Mouse (Mus musculus) midbrain, embryonic 15.5 days (tissue): ENCODE data around the gene Ulk4. TPM values are rescaled to one million over a fixed set of nuclear protein-coding genes. Genes with fewer than 3 reads are reported as not detected.
"Not testable (repeated sequence)": the region's sequence is repeated elsewhere in the genome, so short reads cannot be mapped to it uniquely, and the experiment has no call there.

Experiments used
- ATAC-seq: fragments of 200-750 bp; cut with Nextera tagmentation; replicated peaks from 2 replicates; pipeline ENCODE4 v1.8.0; 2017; ENCODE audit warnings: moderate TSS enrichment
- H3K27ac ChIP-seq: fragments of 300-500 bp; sonication (generic); 2 replicates; pipeline ENCODE4 v1.5.1; 2015; ENCODE audit warnings: mild to moderate bottlenecking, inconsistent platforms
- H3K27me3 ChIP-seq: fragments of 300-500 bp; sonication (generic); replicated peaks from 2 replicates; pipeline ENCODE4 v1.6.1; 2015; ENCODE audit warnings: inconsistent platforms
- H3K36me3 ChIP-seq: fragments of 300-500 bp; sonication (generic); replicated peaks from 2 replicates; pipeline ENCODE4 v1.6.1; 2015; ENCODE audit warnings: inconsistent platforms
- H3K4me1 ChIP-seq: fragments of 300-500 bp; sonication (generic); 2 replicates; pipeline ENCODE4 v1.6.1; 2015; ENCODE audit warnings: inconsistent platforms
- H3K4me2 ChIP-seq: fragments of 300-500 bp; sonication (generic); 2 replicates; pipeline ENCODE4 v1.6.1; 2015; ENCODE audit warnings: inconsistent platforms, mild to moderate bottlenecking, moderate library complexity
- H3K4me3 ChIP-seq: fragments of 300-500 bp; sonication (generic); 2 replicates; pipeline ENCODE4 v1.5.1; 2015; ENCODE audit warnings: mild to moderate bottlenecking, inconsistent platforms
- H3K9ac ChIP-seq: fragments of 300-500 bp; sonication (generic); 2 replicates; pipeline ENCODE4 v1.6.1; 2015; ENCODE audit warnings: mild to moderate bottlenecking, inconsistent platforms
- H3K9me3 ChIP-seq: fragments of 300-500 bp; sonication (generic); 2 replicates; pipeline ENCODE4 v1.6.1; 2016; ENCODE audit warnings: inconsistent platforms
- WGBS: fragments of 180-500 bp; shearing (Covaris S2); methylation state at CpG from one replicate; pipeline ENCODE4 v1.1.7; 2015; ENCODE audit warnings: mixed read lengths; 5-methylcytosine and 5-hydroxymethylcytosine counted together
- polyA plus RNA-seq: library from polyadenylated mRNA; unstranded; fragments of >200 nt; fragmentation: Nextera tagmentation; extraction: Ambion mirVana; gene quantifications from 2 replicates; pipeline ENCODE4 v1.2.1, GENCODE M21; 2015

The Ulk4 gene
- polyA plus RNA-seq, 1 experiment from 2014 or later = 92.9 TPM

GRCm38 (mm10) chr9:121061820-121062623 is 215.0 kb downstream of the Ulk4 start:
- Histone ChIP-seq H3K27ac (peak overlapping the region; percentile 46), H3K4me3 (no peak overlapping the region), H3K9me3 (no peaks in the 10 kb centered on the region), H3K27me3 (no peaks in the 10 kb centered on the region), H3K4me1 (peaks cover 17% of the 10 kb centered on the region), H3K9ac (no peak overlapping the region), H3K36me3 (no peaks in the 10 kb centered on the region), H3K4me2 (no peak overlapping the region)
- 13% methylated on average over 12 of the region's 12 CpGs for WGBS
- peak; percentile 69 for ATAC-seq

DNA sequence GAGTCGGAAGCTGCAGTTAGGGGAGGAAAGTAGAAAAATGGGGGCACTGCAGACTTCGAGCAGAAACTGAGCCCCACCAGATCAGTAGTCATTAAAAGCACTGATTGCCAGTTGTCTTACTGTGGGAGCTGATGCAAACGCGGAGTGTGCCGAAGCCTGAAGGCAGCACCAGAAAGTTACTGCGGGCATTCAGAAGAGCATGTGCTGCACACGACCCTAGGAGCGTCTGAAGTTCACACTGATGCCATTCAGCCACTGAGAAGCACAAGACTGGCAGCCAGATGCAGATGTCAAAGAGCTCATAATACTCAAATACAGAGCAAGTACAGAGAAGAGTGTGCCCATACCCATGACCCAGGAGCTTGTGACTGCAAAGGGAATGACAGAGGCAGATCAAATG is 216.7 kb downstream of the Ulk4 start:
- WGBS = 79% methylated on average over 8 of the region's 8 CpGs
- ATAC-seq = no peak

DNA sequence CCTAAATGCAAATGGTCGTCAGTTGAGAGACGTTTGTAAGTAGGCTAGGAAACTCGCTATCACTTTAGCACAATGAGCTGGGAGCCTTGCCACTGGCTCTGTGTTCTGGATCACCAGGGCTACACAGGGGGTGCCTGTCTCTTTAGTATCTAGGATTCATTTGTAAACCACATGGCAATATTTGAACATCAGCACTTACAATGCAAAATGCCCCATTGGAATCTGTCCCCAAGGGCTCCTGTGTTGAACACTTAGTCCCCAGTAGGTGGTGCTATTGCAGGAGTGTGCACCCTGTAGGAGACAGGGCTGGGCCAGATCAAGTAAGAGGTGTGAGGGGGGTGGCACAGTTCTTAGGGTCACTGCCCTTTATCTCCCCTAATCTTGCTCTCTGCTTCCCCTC is 217.7 kb downstream of the Ulk4 start:
- H3K27me3 ChIP-seq = no peaks in the 10 kb centered on the region
- no peak overlapping the region for H3K9ac ChIP-seq
- no peak for ATAC-seq
- no peaks in the 10 kb centered on the region for H3K36me3 ChIP-seq
- H3K4me3 ChIP-seq = no peak overlapping the region
- H3K27ac ChIP-seq = no peak overlapping the region
- peaks cover 17% of the 10 kb centered on the region for H3K4me1 ChIP-seq
- H3K4me2 ChIP-seq = no peak overlapping the region
- H3K9me3 ChIP-seq = no peaks in the 10 kb centered on the region
- 90% methylated on average over 3 of the region's 3 CpGs for WGBS

More for the DNA sequence above, 216.7 kb downstream of the Ulk4 start:
- Histone ChIP-seq H3K9me3 (no peaks in the 10 kb centered on the region), H3K36me3 (no peaks in the 10 kb centered on the region), H3K4me3 (no peak overlapping the region), H3K4me1 (peaks cover 17% of the 10 kb centered on the region), H3K27me3 (no peaks in the 10 kb centered on the region), H3K4me2 (no peak overlapping the region), H3K9ac (no peak overlapping the region), H3K27ac (no peak overlapping the region)

DNA sequence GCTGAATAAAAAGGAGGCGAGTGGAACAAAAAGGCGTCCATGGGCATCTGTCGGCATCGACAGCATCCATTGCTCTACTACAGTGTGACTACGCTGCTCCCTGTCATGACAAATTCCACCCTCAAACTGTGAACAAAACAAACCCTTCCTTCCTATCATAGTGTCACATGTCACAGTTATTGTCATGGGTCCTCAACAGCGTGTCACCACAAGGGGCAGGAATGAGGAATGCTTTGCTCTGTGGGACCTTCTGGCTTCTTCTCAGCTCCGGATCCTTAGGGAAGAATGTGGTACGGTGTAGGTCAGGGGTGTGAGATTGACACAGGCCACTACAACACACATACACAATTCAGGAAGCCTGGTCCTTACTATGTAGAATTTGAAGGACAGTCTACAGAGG is 218.5 kb downstream of the Ulk4 start:
- no peak for ATAC-seq
- no peak overlapping the region for H3K4me3 ChIP-seq
- H3K27ac ChIP-seq = no peak overlapping the region
- peaks cover 17% of the 10 kb centered on the region for H3K4me1 ChIP-seq
- no peaks in the 10 kb centered on the region for H3K27me3 ChIP-seq
- no peak overlapping the region for H3K9ac ChIP-seq
- 74% methylated on average over 8 of the region's 8 CpGs for WGBS
- H3K36me3 ChIP-seq = no peaks in the 10 kb centered on the region
- H3K4me2 ChIP-seq = no peak overlapping the region
- H3K9me3 ChIP-seq = no peaks in the 10 kb centered on the region

DNA sequence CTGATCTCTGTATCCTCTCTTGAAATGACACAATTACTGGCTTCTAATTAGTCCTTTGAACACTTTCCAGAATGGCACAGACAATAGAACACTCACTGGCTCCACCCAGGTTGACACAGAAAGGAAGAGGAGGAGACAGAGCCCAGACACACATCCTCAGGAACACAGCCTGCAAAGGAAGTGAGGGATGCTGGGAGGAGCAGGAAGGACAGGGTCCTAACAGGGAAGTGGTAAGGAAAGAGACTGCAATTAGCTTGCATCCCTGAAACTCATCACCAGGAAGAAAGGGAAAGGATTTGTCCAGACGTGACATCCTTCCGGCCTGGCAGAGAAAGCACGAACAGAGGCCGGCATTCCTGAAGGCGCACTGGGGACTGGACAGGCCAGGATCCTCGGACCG is 218.9 kb downstream of the Ulk4 start:
- Histone ChIP-seq H3K9ac (no peak overlapping the region), H3K36me3 (no peaks in the 10 kb centered on the region), H3K27me3 (no peaks in the 10 kb centered on the region), H3K4me3 (no peak overlapping the region), H3K27ac (no peak overlapping the region), H3K4me2 (no peak overlapping the region), H3K4me1 (peaks cover 17% of the 10 kb centered on the region), H3K9me3 (no peaks in the 10 kb centered on the region)
- 73% methylated on average over 7 of the region's 7 CpGs for WGBS
- ATAC-seq = no peak

DNA sequence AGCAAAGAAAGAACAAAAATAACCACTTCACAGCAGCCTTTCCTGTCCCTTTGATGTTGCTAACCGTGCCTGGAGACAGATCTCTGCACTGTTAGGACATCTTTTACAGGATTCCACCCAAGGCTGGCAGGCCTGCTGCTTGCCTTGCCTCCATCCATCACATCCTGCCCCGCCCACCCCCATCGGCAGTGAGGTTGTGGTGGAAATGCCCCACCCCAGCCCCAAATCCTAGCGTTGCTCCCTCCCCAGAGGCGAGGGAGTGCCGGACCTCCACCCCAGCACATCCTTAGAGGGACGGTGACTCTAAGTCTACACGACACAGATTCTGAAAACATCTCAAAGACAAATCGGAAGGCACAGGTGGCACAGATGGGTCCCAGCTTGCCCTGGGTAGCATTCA is 219.6 kb downstream of the Ulk4 start:
- Histone ChIP-seq H3K4me2 (no peak overlapping the region), H3K27ac (0 out of 2 replicates have a peak overlapping the region, but pooled peaks have one; percentile 8), H3K27me3 (no peaks in the 10 kb centered on the region), H3K9ac (no peak overlapping the region), H3K36me3 (no peaks in the 10 kb centered on the region), H3K4me3 (no peak overlapping the region), H3K4me1 (peaks cover 13% of the 10 kb centered on the region), H3K9me3 (no peaks in the 10 kb centered on the region)
- 70% methylated on average over 9 of the region's 9 CpGs for WGBS
- ATAC-seq = no peak

GRCm38 (mm10) chr9:121056526-121056925 is 220.5 kb downstream of the Ulk4 start:
- H3K9ac ChIP-seq = no peak overlapping the region
- no peak overlapping the region for H3K4me2 ChIP-seq
- H3K4me1 ChIP-seq = peaks cover 4% of the 10 kb centered on the region
- 81% methylated on average over 3 of the region's 3 CpGs for WGBS
- no peak for ATAC-seq
- no peak overlapping the region for H3K27ac ChIP-seq
- H3K36me3 ChIP-seq = no peaks in the 10 kb centered on the region
- H3K9me3 ChIP-seq = no peaks in the 10 kb centered on the region
- H3K4me3 ChIP-seq = no peak overlapping the region
- H3K27me3 ChIP-seq = no peaks in the 10 kb centered on the region

DNA sequence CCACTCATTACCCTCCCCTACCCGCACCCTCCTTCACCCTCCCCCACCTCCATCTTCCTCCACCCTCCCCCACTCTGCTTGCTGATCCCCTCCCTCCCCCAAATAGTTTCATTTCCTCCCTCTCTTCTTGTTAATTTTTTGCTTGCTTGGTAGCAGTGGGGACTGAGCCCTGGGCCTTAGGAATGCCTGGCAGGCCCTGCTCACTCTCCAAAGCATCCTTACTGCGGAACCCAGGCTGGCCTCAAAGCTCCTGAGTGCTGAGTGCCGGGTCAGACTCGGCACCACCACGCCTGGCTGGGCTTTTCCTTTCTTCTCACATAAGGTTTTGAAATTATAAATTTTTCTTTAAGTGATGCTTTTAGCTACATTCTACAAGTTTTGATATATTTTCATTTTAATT is 221.0 kb downstream of the Ulk4 start:
- no peaks in the 10 kb centered on the region for H3K27me3 ChIP-seq
- H3K4me3 ChIP-seq = no peak overlapping the region
- H3K9me3 ChIP-seq = no peaks in the 10 kb centered on the region
- H3K27ac ChIP-seq = no peak overlapping the region
- no peak overlapping the region for H3K4me2 ChIP-seq
- ATAC-seq = no peak
- H3K9ac ChIP-seq = no peak overlapping the region
- H3K4me1 ChIP-seq = peaks cover 4% of the 10 kb centered on the region; the same call in 1 of the 2 replicates
- 79% methylated on average over 5 of the region's 5 CpGs for WGBS
- no peaks in the 10 kb centered on the region for H3K36me3 ChIP-seq

DNA sequence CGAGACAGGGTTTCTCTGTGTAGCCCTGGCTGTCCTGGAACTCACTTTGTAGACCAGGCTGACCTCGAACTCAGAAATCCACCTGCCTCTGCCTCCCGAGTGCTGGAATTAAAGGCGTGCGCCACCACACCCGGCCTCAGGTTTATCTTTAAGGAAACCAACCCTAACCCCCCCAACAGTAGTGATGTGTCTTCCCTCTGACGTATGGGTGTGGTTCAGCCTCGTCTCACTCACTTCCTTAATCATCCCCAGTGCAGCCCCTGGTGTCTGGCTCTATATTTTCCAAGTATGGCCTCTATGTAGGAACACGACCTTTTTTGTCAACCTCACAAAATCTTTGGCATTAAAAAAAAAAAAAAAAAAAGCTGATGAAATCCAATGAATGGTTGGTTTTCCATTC is 231.3 kb downstream of the Ulk4 start:
- not testable (repeated sequence) for H3K4me2 ChIP-seq, H3K27me3 ChIP-seq, H3K4me3 ChIP-seq, H3K27ac ChIP-seq, H3K4me1 ChIP-seq, H3K36me3 ChIP-seq, H3K9ac ChIP-seq, ATAC-seq, H3K9me3 ChIP-seq
- 90% methylated on average over 9 of the region's 9 CpGs for WGBS

DNA sequence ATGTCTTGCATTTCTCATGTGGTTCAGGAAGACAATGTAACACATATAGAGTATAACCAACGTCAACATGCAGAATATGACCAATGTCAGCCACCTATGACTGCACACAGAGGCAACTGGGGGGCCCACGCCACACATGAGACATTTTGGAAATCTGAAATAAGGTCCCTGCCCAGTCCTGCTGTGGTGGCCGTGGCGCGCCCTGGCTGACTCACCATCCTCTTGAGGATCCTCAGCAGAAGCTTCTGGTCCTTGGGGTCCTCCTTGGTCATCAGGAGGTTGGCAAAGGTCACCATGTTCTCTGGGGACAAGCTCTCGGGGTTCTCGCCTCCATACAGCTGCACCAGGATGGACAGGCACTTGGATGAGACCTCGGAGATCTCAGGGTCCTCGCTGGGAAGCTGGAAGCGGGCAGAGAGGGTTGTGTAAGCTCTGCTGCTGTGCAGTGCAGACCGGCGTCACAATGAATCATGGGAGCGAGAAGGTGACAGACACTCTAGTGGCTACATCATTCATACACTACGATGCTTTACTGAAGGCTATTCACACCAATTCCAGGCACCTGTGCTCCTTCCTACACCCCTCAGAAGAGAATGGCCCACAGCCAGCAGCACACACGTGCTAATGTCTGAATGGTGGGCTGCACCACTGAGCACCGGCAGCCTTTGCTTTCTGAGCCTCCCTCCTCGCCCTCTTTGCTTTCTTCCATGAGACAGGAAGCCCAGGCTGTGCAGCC is 232.4 kb downstream of the Ulk4 start:
- no peak overlapping the region for H3K27ac ChIP-seq
- H3K27me3 ChIP-seq = no peaks in the 10 kb centered on the region
- 83% methylated on average over 17 of the region's 17 CpGs for WGBS
- H3K9me3 ChIP-seq = no peaks in the 10 kb centered on the region
- H3K36me3 ChIP-seq = no peaks in the 10 kb centered on the region
- ATAC-seq = no peak
- H3K4me1 ChIP-seq = 0 out of 2 replicates have a peak, but pooled peaks cover 3% of the 10 kb centered on the region
- H3K4me2 ChIP-seq = no peak overlapping the region
- H3K4me3 ChIP-seq = no peak overlapping the region
- H3K9ac ChIP-seq = no peak overlapping the region

DNA sequence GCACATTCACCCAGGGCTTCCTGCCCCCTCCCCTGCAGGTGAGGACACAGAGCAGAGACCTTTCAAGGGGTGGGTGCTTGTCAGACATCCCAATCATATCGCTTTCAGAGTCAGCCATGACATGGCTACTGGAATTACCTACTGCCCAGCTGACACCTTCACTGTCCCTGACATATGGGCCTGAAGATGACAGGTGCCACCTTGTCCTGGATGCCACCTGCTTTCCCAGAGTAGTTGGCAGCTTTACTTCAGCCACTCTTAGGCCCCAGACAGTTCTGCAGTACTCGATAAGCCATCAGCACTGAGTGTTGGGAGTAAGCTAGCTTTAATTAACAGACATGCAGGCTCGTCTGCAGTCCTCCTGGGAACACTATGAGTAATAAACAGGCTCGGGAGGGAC is 234.0 kb downstream of the Ulk4 start:
- H3K27me3 ChIP-seq = no peaks in the 10 kb centered on the region
- H3K4me2 ChIP-seq = no peak overlapping the region
- no peak for ATAC-seq
- no peak overlapping the region for H3K27ac ChIP-seq
- H3K4me3 ChIP-seq = no peak overlapping the region
- peaks cover 18% of the 10 kb centered on the region for H3K4me1 ChIP-seq
- H3K9me3 ChIP-seq = no peaks in the 10 kb centered on the region
- 76% methylated on average over 4 of the region's 4 CpGs for WGBS
- no peak overlapping the region for H3K9ac ChIP-seq
- H3K36me3 ChIP-seq = no peaks in the 10 kb centered on the region

GRCm38 (mm10) chr9:121038396-121038795 is 238.6 kb downstream of the Ulk4 start:
- 36% methylated on average over 4 of the region's 4 CpGs for WGBS
- H3K36me3 ChIP-seq = no peaks in the 10 kb centered on the region
- no peaks in the 10 kb centered on the region for H3K27me3 ChIP-seq
- H3K4me3 ChIP-seq = no peak overlapping the region
- H3K27ac ChIP-seq = peak overlapping the region; percentile 73
- no peak overlapping the region for H3K9ac ChIP-seq
- H3K4me2 ChIP-seq = no peak overlapping the region
- no peaks in the 10 kb centered on the region for H3K9me3 ChIP-seq
- ATAC-seq = peak; percentile 47
- peaks cover 39% of the 10 kb centered on the region for H3K4me1 ChIP-seq

DNA sequence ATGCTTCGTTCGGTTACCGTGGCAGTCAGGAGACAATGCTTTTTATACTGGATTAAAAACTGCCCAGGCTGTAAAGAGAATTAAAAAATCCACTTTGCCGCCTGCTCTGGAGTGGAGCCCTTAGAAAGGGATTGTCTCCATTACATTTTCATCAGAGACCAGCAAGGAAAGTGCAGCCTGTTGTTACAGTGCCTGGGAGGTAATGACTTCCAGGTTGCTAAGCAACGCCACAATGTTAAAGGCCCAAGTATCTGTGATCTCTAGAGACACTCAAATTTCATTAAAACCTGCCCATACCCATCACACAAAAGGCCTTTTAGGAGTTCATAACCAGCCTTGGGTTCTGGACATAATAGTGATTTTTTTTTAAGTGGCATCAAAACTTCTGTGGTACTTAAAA is 239.0 kb downstream of the Ulk4 start:
- H3K9me3 ChIP-seq = no peaks in the 10 kb centered on the region
- H3K36me3 ChIP-seq = no peaks in the 10 kb centered on the region
- ATAC-seq = peak; percentile 88
- H3K4me2 ChIP-seq = no peak overlapping the region
- no peak overlapping the region for H3K9ac ChIP-seq
- peak overlapping the region; percentile 73 for H3K27ac ChIP-seq
- H3K4me1 ChIP-seq = peaks cover 39% of the 10 kb centered on the region
- H3K4me3 ChIP-seq = no peak overlapping the region
- H3K27me3 ChIP-seq = no peaks in the 10 kb centered on the region
- 16% methylated on average over 5 of the region's 5 CpGs for WGBS
